Mouse (Mus musculus): Measurements from ENCODE around the gene Rtl9. TPM values are rescaled to one million over a fixed set of nuclear protein-coding genes. Genes with fewer than 3 reads are reported as not detected.

Rtl9 gene
- polyA plus RNA-seq, 1 experiment, result not detected

DNA sequence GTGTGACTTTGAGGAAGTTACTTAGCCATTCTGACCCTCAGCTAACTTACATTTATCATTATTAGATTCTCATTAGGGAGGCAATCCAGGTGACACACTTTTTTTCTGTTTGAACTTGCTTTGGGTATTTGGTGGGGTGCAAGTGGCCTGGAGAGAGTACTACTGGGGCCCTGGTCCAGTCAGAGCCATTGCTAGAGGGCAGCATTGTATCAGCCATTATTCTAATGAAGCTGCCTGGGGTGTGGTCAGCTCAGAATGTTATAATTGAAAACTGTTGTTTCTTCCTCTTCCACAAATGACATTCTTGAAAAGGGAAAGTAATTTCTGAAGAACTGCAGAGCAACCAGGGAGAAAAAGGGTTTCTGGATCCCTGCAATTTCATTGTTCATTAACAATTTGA, 13.2 kb downstream of the Rtl9 start:
- Histone ChIP-seq H3K4me1 (ENCODE audit: control insufficient read depth, insufficient read depth, low read length) (no peaks in the 10 kb centered on the region), H3K27ac (ENCODE audit: insufficient read depth, low read depth, low read length) (no peak overlapping the region), H3K4me3 (ENCODE audit: insufficient read depth, low read depth, low read length) (no peak overlapping the region)
- TF ChIP-seq CTCF (IDR thresholded peaks at IDR 0.05; ENCODE audit: insufficient read depth, low read depth, low read length) (no peak), POLR2A (IDR thresholded peaks at IDR 0.05; ENCODE audit: insufficient read depth, low read depth, low read length) (no peak)

Other genes starting within 250 kb of the Rtl9 start
- not detected in 2 replicates for gene Ammecr1, start 132.9 kb upstream of the Rtl9 start, polyA plus RNA-seq (2012; ENCODE audit: insufficient read depth, insufficient read length, low replicate concordance, missing spikeins)

All from olfactory bulb, adult 2 months (tissue).